Mouse (Mus musculus): ENCODE results near the gene Gm20388.
"Not testable (repeated sequence)": the region's sequence is repeated elsewhere in the genome, so short reads cannot be mapped to it uniquely, and the experiment has no call there.

The Gm20388 gene

DNA sequence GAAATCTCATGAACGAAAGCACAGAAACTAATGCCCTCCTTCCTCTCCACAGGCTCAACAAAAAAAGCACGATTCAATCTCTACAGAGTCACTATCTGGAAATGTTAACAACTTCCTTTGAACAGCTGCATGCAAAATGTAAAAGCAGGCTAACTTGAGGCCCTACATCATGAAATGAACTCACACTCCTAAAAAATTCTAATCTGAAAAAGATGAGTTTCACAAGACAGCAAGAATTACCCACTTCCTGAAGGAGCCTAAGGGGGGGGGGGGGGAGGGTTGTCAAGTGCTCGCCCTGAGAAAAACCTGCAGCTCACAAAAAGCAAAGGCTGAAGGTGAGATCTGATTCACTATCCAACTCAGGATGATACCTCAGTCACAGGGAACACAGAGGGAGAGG, 3104.4 kb downstream of the Gm20388 start:
- DNase-seq (ENCODE audit: extremely low read depth, insufficient read length, low spot score), result no peak

DNA sequence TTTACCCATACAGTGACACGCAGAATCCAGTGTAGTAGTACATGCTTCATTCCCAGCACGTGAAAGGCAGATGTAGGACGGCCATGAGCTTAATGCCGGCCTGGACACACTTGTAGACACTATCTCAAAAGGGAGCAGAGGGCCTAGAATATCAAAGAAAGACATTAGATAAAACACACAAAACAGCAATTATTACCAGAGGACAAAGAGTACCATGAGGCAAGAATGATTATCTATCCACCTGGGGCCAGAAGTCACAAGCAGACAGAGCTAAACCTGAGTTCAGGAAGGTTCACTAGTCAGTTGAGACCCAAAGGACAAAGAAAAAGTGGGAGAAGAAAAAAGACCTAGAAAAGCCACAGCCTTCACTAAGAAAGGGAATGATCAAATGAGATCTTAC, 3106.5 kb downstream of the Gm20388 start:
- DNase-seq (ENCODE audit: extremely low read depth, insufficient read length, low spot score), result no peak

DNA sequence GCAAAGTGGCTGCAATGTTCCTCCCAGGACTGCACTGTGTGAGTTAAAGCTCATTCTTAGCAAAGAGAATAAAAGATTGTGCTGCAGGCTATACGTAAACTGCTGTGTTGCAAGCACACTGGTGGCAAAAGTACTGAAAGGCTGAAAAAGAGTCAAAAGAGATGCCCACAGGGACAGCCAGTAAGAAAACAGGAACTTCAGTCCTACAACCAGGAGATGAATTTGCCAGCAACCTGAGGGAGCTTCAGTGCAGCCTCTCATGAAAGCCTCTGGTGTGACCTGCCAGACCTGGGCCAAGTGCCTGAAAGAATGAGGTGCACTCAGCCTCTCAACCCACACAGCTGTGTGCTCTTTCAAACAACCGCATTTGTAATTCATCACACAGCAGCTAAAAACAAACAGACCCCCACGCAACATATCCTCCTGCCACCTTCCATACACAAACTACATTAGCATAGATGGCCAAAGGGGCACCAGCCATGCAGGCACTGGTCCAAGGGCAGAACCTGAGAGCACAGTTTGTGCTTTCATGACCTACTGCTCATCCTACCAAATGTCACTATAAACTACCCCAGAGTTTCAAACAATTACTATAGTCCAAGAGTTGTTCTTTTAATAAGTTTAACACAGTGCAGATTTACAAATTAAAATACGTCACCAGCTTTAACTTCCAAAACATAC, 3108.0 kb downstream of the Gm20388 start:
- no peak for DNase-seq (ENCODE audit: extremely low read depth, insufficient read length, low spot score)

DNA sequence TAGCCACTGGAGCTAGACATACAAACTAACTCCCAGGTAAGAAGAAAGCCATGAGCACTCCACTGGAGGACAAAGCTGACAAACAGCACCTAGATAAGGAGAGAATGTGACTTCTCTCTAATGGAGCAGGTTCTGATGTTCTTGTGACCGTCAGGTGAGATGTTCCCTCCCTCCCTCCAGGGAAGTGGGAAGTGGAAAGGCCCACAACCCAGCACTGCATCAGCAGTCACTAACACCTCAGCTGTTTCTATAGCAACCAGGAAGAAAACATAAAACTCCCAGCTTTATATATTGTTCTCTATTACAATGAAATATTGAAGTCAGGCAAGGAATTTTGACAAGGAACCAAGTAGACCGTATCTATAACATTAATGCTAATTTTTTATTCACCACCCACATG, 3109.4 kb downstream of the Gm20388 start:
- no peak for DNase-seq (ENCODE audit: extremely low read depth, insufficient read length, low spot score)

DNA sequence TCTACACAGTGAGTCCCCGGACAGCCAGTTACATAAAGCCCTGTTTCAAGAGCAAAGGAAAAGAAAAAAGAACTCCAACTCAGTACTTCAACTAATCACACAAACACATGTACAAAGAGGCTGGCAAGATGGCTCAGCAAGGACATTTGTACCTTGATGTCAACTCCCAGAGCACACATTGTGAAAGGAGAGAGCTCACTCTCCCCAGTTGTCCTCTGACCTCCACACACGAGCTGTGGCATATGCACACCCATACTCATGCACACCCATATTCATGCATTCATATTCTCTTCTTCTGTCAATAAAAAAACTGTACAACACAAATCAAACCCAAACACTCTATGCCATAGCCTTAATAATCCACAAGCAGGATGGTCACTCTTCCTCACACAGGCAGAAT, 3110.2 kb downstream of the Gm20388 start:
- no peak for DNase-seq (ENCODE audit: extremely low read depth, insufficient read length, low spot score)

DNA sequence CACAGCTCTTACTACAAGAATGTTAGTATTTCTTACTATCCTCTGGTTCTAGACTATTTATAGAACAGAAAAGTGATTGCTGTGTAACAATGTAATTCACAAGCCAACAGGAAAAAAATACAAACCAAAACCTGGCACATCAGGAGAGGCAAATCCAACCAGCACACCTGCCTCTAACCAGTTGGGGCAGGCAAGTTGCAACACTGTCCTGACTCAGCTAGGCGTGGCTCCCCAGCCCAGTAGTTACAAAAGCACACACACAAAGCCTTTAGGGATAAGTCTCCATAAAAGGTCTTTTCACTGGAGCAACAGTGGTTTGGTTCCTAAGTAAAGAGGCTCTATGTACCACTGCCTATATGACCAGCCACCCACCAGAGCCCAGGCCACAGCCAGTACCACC, 3110.6 kb downstream of the Gm20388 start:
- peak; percentile 52 for DNase-seq (ENCODE audit: extremely low read depth, insufficient read length, low spot score)

DNA sequence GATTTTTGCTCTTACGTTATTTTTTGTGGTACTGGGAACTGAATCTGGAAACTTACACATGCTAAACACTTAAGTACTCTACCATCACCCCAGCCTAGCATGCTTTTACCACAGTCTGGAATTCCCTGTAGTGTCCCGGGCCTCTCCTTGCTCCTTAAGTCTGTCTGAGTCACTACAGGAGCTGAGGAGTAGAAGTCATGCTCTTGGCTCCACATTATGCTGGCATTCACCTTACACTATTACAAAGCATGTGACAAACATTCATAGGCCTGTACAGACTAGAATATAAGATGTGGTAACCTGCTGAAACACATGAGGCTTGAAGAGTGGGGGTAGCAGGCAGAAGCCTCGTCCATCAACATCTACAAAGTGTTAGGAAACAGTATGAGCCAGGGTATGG, 3112.1 kb downstream of the Gm20388 start:
- DNase-seq (ENCODE audit: extremely low read depth, insufficient read length, low spot score), result peak; percentile 60

DNA sequence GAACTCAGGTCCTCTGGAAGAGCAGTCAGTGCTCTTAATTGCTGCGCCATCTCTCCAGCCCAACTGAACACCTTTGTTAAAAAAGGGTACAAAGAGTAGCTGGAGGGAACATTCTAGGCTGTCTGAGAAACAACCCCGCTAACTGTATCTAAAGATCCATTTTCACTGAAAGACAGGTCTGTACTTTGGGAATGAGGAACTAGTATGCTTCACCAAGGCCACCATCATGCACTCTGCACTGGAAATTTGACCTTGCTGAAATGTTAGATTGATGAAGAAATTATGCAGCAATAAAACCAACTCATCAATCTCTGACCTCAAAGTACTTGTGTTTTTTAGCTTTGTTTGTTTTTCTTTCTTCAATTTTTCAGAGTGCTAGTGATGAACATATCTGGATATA, 3113.6 kb downstream of the Gm20388 start:
- no peak for DNase-seq (ENCODE audit: extremely low read depth, insufficient read length, low spot score)

DNA sequence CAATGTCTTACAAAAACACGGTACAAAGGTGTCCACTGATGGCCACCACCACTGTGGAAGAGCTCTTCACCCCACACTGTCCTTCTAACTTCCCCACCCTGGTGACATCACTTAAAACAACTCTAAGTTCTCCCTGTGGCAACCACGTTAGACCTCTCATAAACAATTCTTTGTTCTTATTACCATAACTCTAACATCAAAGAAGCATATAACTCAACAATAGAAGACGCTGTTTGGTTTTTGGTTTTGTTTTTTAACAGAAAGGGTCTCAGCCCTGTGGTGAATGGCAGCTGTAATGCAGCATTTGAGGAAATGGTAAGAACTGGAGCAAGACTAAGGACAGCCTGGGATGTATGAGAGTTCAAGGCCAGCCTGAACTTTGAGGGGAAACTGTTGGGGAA, 3115.3 kb downstream of the Gm20388 start:
- DNase-seq (ENCODE audit: extremely low read depth, insufficient read length, low spot score), result no peak

DNA sequence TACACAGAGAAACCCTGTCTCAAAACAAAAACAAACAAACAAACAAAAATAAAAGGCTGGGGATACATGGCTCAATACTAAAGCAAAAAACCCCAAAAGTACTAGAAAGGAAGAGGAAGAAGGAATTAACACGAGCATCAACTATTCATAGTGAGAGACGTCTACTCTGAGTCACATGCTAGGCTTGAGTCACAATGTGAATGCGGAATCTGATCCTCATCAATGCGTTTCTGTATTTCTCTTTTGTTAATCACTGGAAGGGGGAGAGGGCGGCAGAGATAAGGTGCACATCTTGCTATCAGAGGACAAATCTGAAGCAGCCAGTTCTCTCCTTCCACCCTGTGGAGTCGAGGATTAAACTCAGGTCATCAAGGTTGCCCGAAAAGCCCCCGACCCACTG, 3117.1 kb downstream of the Gm20388 start:
- no peak for DNase-seq (ENCODE audit: extremely low read depth, insufficient read length, low spot score)

DNA sequence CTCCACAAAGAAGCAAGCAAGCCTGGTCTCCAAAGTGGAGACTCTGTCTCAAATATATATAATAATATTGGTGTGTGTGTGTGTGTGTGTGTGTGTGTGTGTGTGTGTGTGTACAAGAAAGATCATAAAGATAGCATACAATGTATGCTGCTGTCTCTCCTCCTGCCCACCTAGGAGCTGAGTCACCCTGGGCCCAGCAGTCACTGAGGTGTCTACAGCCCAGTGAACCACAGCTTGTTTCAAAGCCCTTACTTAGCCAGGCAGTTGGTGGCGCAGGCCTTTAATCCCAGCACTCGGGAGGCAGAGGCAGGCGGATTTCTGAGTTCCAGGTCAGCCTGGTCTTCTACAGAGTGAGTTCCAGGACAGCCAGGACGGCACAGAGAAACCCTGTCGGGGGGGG, 3119.4 kb downstream of the Gm20388 start:
- DNase-seq (ENCODE audit: extremely low read depth, insufficient read length, low spot score), result not testable (repeated sequence)

DNA sequence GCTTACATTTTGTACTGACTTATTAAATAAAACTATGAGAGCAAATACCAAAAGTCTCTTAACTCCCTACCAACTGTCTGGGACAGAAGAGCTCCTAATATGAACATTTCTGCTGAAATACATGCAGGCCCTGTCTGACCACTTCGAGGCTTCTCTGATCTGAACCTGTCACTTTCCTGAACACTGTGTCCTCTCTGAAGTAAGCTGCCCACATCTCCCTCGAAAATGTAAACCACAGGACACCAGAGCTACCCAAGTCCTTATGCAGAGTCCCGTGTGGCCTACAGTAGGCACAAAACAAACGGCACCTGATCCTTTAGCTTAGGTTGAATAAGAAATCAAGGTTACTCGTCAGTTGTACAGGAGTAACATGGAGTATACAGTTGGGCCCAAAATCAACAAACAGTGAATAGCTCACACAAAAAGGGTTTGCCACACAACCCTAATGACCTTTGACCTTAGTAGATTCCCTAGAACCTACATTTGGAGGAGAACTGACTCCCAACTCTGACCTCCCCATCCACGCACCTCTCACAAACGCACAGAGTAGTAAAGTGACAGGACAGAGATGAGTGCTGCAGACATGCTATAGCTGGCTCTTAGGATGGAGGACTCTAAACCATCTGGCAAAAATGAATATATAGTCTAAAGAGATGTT, 3120.8 kb downstream of the Gm20388 start:
- DNase-seq (ENCODE audit: extremely low read depth, insufficient read length, low spot score), result no peak

DNA sequence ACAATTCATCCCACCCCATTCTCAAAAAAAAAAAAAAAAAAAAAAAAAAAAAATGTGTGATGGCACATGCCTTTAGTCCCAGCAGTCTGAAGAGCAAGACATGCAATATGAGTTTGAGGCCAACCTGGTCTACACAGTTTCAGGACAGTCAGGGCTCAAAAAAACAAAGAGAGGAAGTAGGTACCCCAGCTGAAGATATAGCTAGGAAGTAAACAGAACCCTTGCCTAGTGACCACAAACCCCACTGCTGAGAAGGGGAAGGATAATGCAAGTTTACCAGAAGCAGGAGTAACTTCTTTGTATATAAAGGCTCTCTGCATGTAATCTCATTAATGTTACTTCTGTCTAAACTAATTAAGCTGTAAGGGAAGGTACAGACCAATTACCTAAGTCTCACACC, 3122.1 kb downstream of the Gm20388 start:
- DNase-seq (ENCODE audit: extremely low read depth, insufficient read length, low spot score), result no peak

DNA sequence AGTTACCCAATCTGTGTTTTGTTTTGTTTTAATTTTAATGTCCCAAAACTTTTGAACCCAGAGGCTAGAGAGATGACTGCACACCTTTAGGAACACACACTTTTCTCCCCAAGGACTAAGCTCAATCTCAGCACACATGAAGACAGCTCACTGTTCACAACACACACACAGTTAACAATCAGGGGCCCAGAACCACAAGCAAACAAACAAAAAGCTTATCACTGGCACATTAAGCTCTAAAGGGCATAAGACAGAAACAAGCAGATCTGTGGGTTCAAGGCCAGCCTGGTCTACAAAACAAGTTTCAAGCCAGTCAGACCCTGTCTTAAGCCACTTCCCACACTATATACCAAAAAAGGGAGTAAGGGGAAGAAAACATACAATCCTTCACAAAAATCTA, 3122.8 kb downstream of the Gm20388 start:
- no peak for DNase-seq (ENCODE audit: extremely low read depth, insufficient read length, low spot score)

DNA sequence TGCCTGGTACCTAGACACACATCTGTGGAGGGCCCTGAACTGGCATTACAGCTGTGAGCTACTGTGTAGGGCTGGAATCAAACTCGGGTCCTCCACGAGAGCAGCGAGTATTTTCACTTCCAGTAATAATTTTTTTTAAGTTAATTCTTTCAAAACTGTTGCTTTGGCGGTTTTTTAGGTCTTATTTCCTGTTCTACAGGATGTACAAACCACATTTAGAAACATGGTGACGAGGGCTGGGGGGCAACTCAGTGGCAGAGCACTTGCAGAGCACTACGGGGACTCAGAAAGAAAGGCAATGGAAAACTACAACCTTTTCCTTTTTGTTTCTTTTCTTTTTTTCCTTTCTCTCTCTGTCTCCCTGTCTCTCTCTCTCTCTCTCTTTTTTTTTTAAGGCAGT, 3123.5 kb downstream of the Gm20388 start:
- DNase-seq (ENCODE audit: extremely low read depth, insufficient read length, low spot score), result no peak

DNA sequence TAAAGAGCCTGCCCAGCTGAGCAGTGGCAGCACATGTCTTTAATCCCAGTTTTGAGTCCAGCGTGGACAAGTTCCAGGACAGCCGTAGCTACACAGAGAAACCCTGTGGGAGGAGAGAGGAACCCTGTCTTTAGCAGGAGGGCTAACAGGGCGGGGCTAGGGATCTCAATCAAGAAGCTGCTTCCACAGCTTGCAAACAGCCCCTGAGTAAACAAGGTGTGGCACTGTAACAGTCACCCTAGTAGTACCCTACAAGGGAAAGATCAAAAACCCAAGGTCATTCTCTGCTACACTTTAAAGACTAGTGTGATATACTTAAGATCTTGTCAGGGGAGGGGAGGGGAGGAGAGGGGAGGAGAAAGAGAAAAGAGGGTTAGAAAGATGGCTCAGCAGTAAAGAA, 3126.3 kb downstream of the Gm20388 start:
- no peak for DNase-seq (ENCODE audit: extremely low read depth, insufficient read length, low spot score)

DNA sequence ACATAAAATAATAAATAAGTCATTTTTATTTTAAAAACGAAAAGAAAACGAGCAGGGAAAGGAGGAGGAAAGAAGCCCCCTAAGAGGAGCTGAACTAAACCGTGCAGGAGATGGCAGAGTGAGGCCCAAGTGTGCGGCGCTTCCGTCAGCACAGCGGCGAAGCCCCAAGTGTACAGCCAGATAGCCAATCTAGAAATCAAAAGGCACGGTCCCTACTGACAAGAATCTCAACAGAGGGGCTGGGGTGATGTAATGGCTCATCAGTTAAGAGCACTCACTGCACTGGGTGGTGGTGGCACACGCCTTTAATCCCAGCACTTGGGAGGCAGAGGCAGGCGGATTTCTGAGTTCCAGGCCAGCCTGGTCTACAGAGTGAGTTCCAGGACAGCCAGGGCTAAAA, 3126.8 kb downstream of the Gm20388 start:
- no peak for DNase-seq (ENCODE audit: extremely low read depth, insufficient read length, low spot score)

DNA sequence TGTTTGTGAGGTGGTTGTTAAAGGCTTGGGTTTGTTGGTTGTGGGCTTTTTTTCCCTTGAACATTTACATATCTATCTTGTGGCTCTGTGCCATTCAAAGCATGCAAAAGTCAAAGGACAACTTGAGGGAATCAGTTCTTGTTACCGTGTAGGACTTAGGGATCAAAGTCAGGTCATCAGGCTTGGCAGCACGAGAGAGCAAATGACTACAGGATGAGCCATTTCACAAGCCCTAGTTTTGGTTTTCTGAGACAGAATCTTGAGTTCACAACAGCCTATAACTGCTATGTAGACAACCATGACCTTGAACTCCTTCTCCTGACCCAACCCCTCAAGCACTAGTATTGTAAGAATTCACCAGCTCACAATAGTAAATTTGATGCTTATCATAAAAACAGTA, 3127.7 kb downstream of the Gm20388 start:
- no peak for DNase-seq (ENCODE audit: extremely low read depth, insufficient read length, low spot score)

DNA sequence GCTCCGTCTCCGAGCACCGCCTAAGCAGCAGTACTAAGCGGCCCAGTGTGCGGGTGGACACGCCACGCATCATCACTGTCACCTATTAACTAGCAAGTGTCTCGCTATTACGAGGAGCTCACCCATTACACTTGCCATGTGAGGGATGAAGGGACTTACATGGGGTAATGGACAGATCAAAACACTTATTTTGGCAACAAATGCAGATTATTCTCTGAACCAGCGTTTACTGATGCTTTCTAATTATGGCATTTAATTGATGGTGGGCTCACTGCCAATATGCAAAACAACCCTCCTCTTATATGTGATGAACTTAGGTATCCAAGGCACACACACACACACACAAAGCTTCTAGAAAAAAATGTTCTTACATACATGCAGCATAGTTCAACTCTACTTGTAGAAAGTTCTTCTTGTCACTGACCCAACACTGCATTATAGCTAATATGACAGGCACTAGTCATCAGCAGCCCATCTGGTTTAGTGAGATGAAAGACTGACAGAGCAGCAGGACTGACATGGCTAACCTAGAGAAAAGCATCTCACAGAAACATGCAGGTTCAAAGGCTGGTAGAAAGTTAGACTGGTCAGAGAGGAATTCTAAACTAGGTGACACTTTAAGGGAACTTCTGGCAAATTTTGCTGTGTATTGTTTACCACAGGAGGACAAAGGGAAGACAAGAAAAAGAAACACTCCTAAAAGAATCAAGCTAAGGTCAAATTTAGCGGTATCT, 3128.9 kb downstream of the Gm20388 start:
- no peak for DNase-seq (ENCODE audit: extremely low read depth, insufficient read length, low spot score)

DNA sequence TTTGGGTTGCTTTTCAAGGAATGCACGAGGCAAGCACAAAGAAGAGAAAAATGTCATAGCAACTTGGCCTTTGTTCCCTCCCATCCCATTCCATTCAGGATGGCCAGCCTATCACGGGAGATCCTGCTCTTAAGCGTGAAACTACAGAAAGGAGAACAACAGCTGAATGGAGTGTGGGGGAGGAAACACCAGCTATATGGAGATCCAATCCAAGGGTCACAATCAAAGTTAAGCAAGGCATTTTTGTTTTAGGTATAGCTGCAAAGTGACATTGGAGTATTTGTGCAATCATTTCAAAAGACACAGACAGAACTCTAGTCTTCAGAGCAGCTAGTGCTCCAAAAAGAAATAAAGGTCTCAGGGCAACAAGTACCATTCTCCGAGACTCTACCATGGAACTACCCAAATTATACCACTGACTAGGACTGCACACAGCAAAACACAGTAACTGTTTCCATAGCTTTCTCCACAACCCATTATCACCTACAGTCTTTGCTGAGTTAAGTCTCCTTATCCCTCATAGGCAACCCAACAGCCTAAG, 3129.5 kb downstream of the Gm20388 start:
- DNase-seq (ENCODE audit: extremely low read depth, insufficient read length, low spot score), result no peak

DNA sequence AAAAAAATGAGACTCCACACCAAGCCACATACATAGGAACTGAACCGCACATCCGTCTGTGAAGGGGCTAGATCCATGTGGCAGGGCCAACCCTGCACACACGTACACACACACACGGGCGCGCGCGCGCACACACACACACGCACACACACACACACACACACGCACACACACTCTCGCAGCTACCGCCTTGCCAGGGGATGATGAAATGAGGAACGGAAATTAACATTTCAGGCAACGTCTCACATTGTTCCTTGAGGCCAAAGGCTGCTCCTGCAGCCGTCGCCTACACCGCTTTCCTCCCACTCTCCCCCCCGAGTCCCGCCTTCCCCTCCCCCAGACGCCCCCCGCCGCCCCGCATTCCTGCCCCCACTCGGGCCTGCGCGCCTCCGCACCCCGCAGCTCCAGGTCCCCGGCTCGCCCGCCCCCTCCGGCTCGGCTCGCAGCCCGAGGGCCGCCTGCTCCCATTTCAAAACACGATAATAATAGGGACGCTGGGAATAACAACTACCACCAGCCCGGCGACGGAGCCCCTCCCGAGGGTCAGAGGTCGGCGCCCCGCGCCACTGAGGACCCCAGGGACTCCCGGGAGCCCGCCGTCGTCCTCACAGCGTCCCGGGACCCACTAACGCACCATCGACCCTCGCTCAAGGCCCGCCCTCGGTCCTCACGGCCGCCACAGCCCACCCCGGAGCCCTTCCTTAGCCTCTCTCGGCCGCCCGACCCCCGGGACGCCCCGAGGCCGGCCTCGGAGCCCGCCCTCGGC, 3130.6 kb downstream of the Gm20388 start:
- DNase-seq (ENCODE audit: extremely low read depth, insufficient read length, low spot score), result peak; percentile 68

All from 3134 (cell line).